Mouse (Mus musculus): ENCODE measurements around the gene Gm20388. TPM values are rescaled to one million over a fixed set of nuclear protein-coding genes. Genes with fewer than 3 reads are reported as not detected.

Gene Gm20388
- polyA plus RNA-seq, 1 experiment: 59.3 TPM

GRCm38 (mm10) chr8:124317191-124317682 is 4406.6 kb downstream of the Gm20388 start:
- DNase-seq (ENCODE audit: low read depth): no peak
- TF ChIP-seq CTCF (IDR thresholded peaks at IDR 0.05; ENCODE audit: borderline replicate concordance, extremely low read depth, insufficient read depth, insufficient read length): no peak

GRCm38 (mm10) chr8:124317821-124318220 is 4407.2 kb downstream of the Gm20388 start:
- DNase-seq (ENCODE audit: low read depth): no peak
- TF ChIP-seq CTCF (IDR thresholded peaks at IDR 0.05; ENCODE audit: borderline replicate concordance, extremely low read depth, insufficient read depth, insufficient read length): no peak
- TF ChIP-seq POLR2A (IDR thresholded peaks at IDR 0.05; ENCODE audit: borderline replicate concordance, extremely low read depth, insufficient read depth, insufficient read length, poor library complexity, severe bottlenecking): no peak

- DNase-seq (ENCODE audit: low read depth): no peak
- no peak for TF ChIP-seq POLR2A (IDR thresholded peaks at IDR 0.05; ENCODE audit: borderline replicate concordance, extremely low read depth, insufficient read depth, insufficient read length, poor library complexity, severe bottlenecking)
- TF ChIP-seq CTCF (IDR thresholded peaks at IDR 0.05; ENCODE audit: borderline replicate concordance, extremely low read depth, insufficient read depth, insufficient read length): no peak
Measured at GRCm38 (mm10) chr8:124318612-124319315, 4408.1 kb downstream of the Gm20388 start.

GRCm38 (mm10) chr8:124319316-124319652 is 4408.6 kb downstream of the Gm20388 start:
- TF ChIP-seq CTCF (IDR thresholded peaks at IDR 0.05; ENCODE audit: borderline replicate concordance, extremely low read depth, insufficient read depth, insufficient read length): no peak
- no peak for TF ChIP-seq POLR2A (IDR thresholded peaks at IDR 0.05; ENCODE audit: borderline replicate concordance, extremely low read depth, insufficient read depth, insufficient read length, poor library complexity, severe bottlenecking)
- no peak for DNase-seq (ENCODE audit: low read depth)

- no peak for TF ChIP-seq POLR2A (IDR thresholded peaks at IDR 0.05; ENCODE audit: borderline replicate concordance, extremely low read depth, insufficient read depth, insufficient read length, poor library complexity, severe bottlenecking)
- no peak for TF ChIP-seq CTCF (IDR thresholded peaks at IDR 0.05; ENCODE audit: borderline replicate concordance, extremely low read depth, insufficient read depth, insufficient read length)
- DNase-seq (ENCODE audit: low read depth): peak; percentile 77
Measured at GRCm38 (mm10) chr8:124321227-124321840, 4410.7 kb downstream of the Gm20388 start.

GRCm38 (mm10) chr8:124323356-124323755 is 4412.7 kb downstream of the Gm20388 start:
- no peak for DNase-seq (ENCODE audit: low read depth)
- no peak for TF ChIP-seq POLR2A (IDR thresholded peaks at IDR 0.05; ENCODE audit: borderline replicate concordance, extremely low read depth, insufficient read depth, insufficient read length, poor library complexity, severe bottlenecking)
- no peak for TF ChIP-seq CTCF (IDR thresholded peaks at IDR 0.05; ENCODE audit: borderline replicate concordance, extremely low read depth, insufficient read depth, insufficient read length)

- TF ChIP-seq POLR2A (IDR thresholded peaks at IDR 0.05; ENCODE audit: borderline replicate concordance, extremely low read depth, insufficient read depth, insufficient read length, poor library complexity, severe bottlenecking): no peak
- TF ChIP-seq CTCF (IDR thresholded peaks at IDR 0.05; ENCODE audit: borderline replicate concordance, extremely low read depth, insufficient read depth, insufficient read length): no peak
- DNase-seq (ENCODE audit: low read depth): no peak
Measured at GRCm38 (mm10) chr8:124328259-124328658, 4417.6 kb downstream of the Gm20388 start.

- DNase-seq (ENCODE audit: low read depth): peak; percentile 48
- TF ChIP-seq POLR2A (IDR thresholded peaks at IDR 0.05; ENCODE audit: borderline replicate concordance, extremely low read depth, insufficient read depth, insufficient read length, poor library complexity, severe bottlenecking): no peak
- TF ChIP-seq CTCF (IDR thresholded peaks at IDR 0.05; ENCODE audit: borderline replicate concordance, extremely low read depth, insufficient read depth, insufficient read length): no peak
Measured at GRCm38 (mm10) chr8:124329690-124330089, 4419.0 kb downstream of the Gm20388 start.

- no peak for TF ChIP-seq CTCF (IDR thresholded peaks at IDR 0.05; ENCODE audit: borderline replicate concordance, extremely low read depth, insufficient read depth, insufficient read length)
- TF ChIP-seq POLR2A (IDR thresholded peaks at IDR 0.05; ENCODE audit: borderline replicate concordance, extremely low read depth, insufficient read depth, insufficient read length, poor library complexity, severe bottlenecking): no peak
- DNase-seq (ENCODE audit: low read depth): peak; percentile 86
Measured at GRCm38 (mm10) chr8:124330433-124330832, 4419.8 kb downstream of the Gm20388 start.

- TF ChIP-seq POLR2A (IDR thresholded peaks at IDR 0.05; ENCODE audit: borderline replicate concordance, extremely low read depth, insufficient read depth, insufficient read length, poor library complexity, severe bottlenecking): no peak
- TF ChIP-seq CTCF (IDR thresholded peaks at IDR 0.05; ENCODE audit: borderline replicate concordance, extremely low read depth, insufficient read depth, insufficient read length): no peak
- no peak for DNase-seq (ENCODE audit: low read depth)
Measured at GRCm38 (mm10) chr8:124331094-124331493, 4420.5 kb downstream of the Gm20388 start.

- TF ChIP-seq CTCF (IDR thresholded peaks at IDR 0.05; ENCODE audit: borderline replicate concordance, extremely low read depth, insufficient read depth, insufficient read length): no peak
- TF ChIP-seq POLR2A (IDR thresholded peaks at IDR 0.05; ENCODE audit: borderline replicate concordance, extremely low read depth, insufficient read depth, insufficient read length, poor library complexity, severe bottlenecking): no peak
- DNase-seq (ENCODE audit: low read depth): peak; percentile 49
Measured at GRCm38 (mm10) chr8:124331706-124332105, 4421.1 kb downstream of the Gm20388 start.

GRCm38 (mm10) chr8:124336302-124336701 is 4425.7 kb downstream of the Gm20388 start:
- DNase-seq (ENCODE audit: low read depth): no peak
- TF ChIP-seq CTCF (IDR thresholded peaks at IDR 0.05; ENCODE audit: borderline replicate concordance, extremely low read depth, insufficient read depth, insufficient read length) (no peak), POLR2A (IDR thresholded peaks at IDR 0.05; ENCODE audit: borderline replicate concordance, extremely low read depth, insufficient read depth, insufficient read length, poor library complexity, severe bottlenecking) (no peak)

All from brain, embryonic 14.5 days (tissue).